Mouse (Mus musculus): ENCODE data around the gene Ppp1r7. TPM values are rescaled to one million over a fixed set of nuclear protein-coding genes. Genes with fewer than 3 reads are reported as not detected.

Ppp1r7 gene
- 121 TPM for polyA plus RNA-seq (2014; fragmentation: Illumina TruSeq; extraction: RNeasy Lipid Tissue Mini Kit (QIAGEN cat#74804); ENCODE audit: low read depth, low replicate concordance)

GRCm38 (mm10) chr1:93342648-93343503 is at the start of gene Ppp1r7, which contains the start of gene Pask:
Ppp1r7 (plus strand) TSS chr1:93342854.
Pask (minus strand) TSS chr1:93343482.

GRCm38 (mm10) chr1:93305581-93306337 is 36.9 kb upstream of the Ppp1r7 start, which contains the start of gene Mterf4:
Mterf4 (minus strand) TSS chr1:93305915.

GRCm38 (mm10) chr1:93373665-93374064 is 31.0 kb downstream of the Ppp1r7 start, which contains the start of gene Ano7:
Ano7 (plus strand) TSS chr1:93373930.

Other genes starting within 250 kb of the Ppp1r7 start
- 5.5 TPM for gene Kif1a, start 240.9 kb upstream of the Ppp1r7 start, polyA plus RNA-seq (2014; fragmentation: Illumina TruSeq; extraction: RNeasy Lipid Tissue Mini Kit (QIAGEN cat#74804); ENCODE audit: low read depth, low replicate concordance)
- not detected for gene Agxt, start 207.6 kb upstream of the Ppp1r7 start, polyA plus RNA-seq (2014; fragmentation: Illumina TruSeq; extraction: RNeasy Lipid Tissue Mini Kit (QIAGEN cat#74804); ENCODE audit: low read depth, low replicate concordance)
- gene 2310007B03Rik, start 181.9 kb upstream of the Ppp1r7 start, polyA plus RNA-seq (2014; fragmentation: Illumina TruSeq; extraction: RNeasy Lipid Tissue Mini Kit (QIAGEN cat#74804); ENCODE audit: low read depth, low replicate concordance): not detected
- gene Crocc2, start 174.1 kb upstream of the Ppp1r7 start, polyA plus RNA-seq (2014; fragmentation: Illumina TruSeq; extraction: RNeasy Lipid Tissue Mini Kit (QIAGEN cat#74804); ENCODE audit: low read depth, low replicate concordance): not detected
- 20.2 TPM for gene Sned1, start 107.0 kb upstream of the Ppp1r7 start, polyA plus RNA-seq (2014; fragmentation: Illumina TruSeq; extraction: RNeasy Lipid Tissue Mini Kit (QIAGEN cat#74804); ENCODE audit: low read depth, low replicate concordance)
- gene Mterf4, start 36.9 kb upstream of the Ppp1r7 start, polyA plus RNA-seq (2014; fragmentation: Illumina TruSeq; extraction: RNeasy Lipid Tissue Mini Kit (QIAGEN cat#74804); ENCODE audit: low read depth, low replicate concordance): 24.6 TPM
- gene Pask, start 628 bp downstream of the Ppp1r7 start, polyA plus RNA-seq (2014; fragmentation: Illumina TruSeq; extraction: RNeasy Lipid Tissue Mini Kit (QIAGEN cat#74804); ENCODE audit: low read depth, low replicate concordance): 1.7 TPM
- gene Ano7, start 31.1 kb downstream of the Ppp1r7 start, polyA plus RNA-seq (2014; fragmentation: Illumina TruSeq; extraction: RNeasy Lipid Tissue Mini Kit (QIAGEN cat#74804); ENCODE audit: low read depth, low replicate concordance): not detected
- gene Hdlbp, start 136.0 kb downstream of the Ppp1r7 start, polyA plus RNA-seq (2014; fragmentation: Illumina TruSeq; extraction: RNeasy Lipid Tissue Mini Kit (QIAGEN cat#74804); ENCODE audit: low read depth, low replicate concordance): 203 TPM
- gene Farp2, start 169.2 kb downstream of the Ppp1r7 start, polyA plus RNA-seq (2014; fragmentation: Illumina TruSeq; extraction: RNeasy Lipid Tissue Mini Kit (QIAGEN cat#74804); ENCODE audit: low read depth, low replicate concordance): 10.0 TPM

Data from adrenal gland, adult 10 weeks (tissue).